Mouse (Mus musculus): ENCODE measurements around the gene Mdfic.

Mdfic gene

GRCm38 (mm10) chr6:15792680-15793601 is 72.5 kb downstream of the Mdfic start:
- DNase-seq (ENCODE audit: low spot score in 2 of 2), result peak; percentile 35 to 38

- DNase-seq (ENCODE audit: low spot score in 2 of 2), result no peak
These were observed 73.3 kb downstream of the Mdfic start for GRCm38 (mm10) chr6:15793602-15794345.

- no peak for DNase-seq (ENCODE audit: low spot score in 2 of 2)
These were observed 74.3 kb downstream of the Mdfic start for GRCm38 (mm10) chr6:15794801-15795200.

GRCm38 (mm10) chr6:15807382-15807781 is 86.9 kb downstream of the Mdfic start:
- no peak for DNase-seq (ENCODE audit: low spot score in 2 of 2)

- no peak for DNase-seq (ENCODE audit: low spot score in 2 of 2)
These were observed 104.8 kb downstream of the Mdfic start for GRCm38 (mm10) chr6:15825236-15825635.

- DNase-seq (ENCODE audit: low spot score in 2 of 2), result no peak
These were observed 109.4 kb downstream of the Mdfic start for GRCm38 (mm10) chr6:15829812-15830211.

- DNase-seq (ENCODE audit: low spot score in 2 of 2), result no peak
These were observed 110.2 kb downstream of the Mdfic start for GRCm38 (mm10) chr6:15830651-15831050.

- no peak for DNase-seq (ENCODE audit: low spot score in 2 of 2)
These were observed 117.2 kb downstream of the Mdfic start for GRCm38 (mm10) chr6:15837695-15838094.

GRCm38 (mm10) chr6:15839831-15840230 is 119.4 kb downstream of the Mdfic start:
- no peak for DNase-seq (ENCODE audit: low spot score in 2 of 2)

- no peak for DNase-seq (ENCODE audit: low spot score in 2 of 2)
These were observed 120.0 kb downstream of the Mdfic start for GRCm38 (mm10) chr6:15840429-15840828.

GRCm38 (mm10) chr6:15841476-15842209 is 121.2 kb downstream of the Mdfic start:
- peak; percentile 64 to 71 for DNase-seq (ENCODE audit: low spot score in 2 of 2)

- no peak for DNase-seq (ENCODE audit: low spot score in 2 of 2)
These were observed 122.8 kb downstream of the Mdfic start for GRCm38 (mm10) chr6:15843295-15843694.

GRCm38 (mm10) chr6:15845711-15846342 is 125.4 kb downstream of the Mdfic start:
- peak; percentile 61 to 62 for DNase-seq (ENCODE audit: low spot score in 2 of 2)

All from spleen, postnatal 36 days (tissue).